Mouse (Mus musculus) heart, postnatal 0 days (tissue): Measurements from ENCODE around the gene Cct4.

Experiments
- CTCF ChIP-seq: IDR thresholded peaks from 2 replicates; pipeline ENCODE4 v1.5.1; 2016; ENCODE audit warnings: antibody characterized with exemption, control low read depth, low read depth
- EP300 ChIP-seq: IDR thresholded peaks from 2 replicates; pipeline ENCODE4 v1.6.1; 2016; ENCODE audit warnings: antibody characterized with exemption, low read depth

- TF ChIP-seq CTCF (no peak), EP300 (no peak)
Measured at GRCm38 (mm10) chr11:23029399-23029798, 39.1 kb downstream of the Cct4 start.
